Mouse (Mus musculus) olfactory bulb, adult 2 months (tissue): ENCODE measurements around the gene Psenen.

ENCODE experiments used
- CTCF ChIP-seq: fragments of 200-500 bp; IDR thresholded peaks from 2 replicates; pipeline ENCODE4 v1.5.1; 2012; ENCODE audit warnings: low read depth, mild to moderate bottlenecking, low read length, moderate library complexity; ENCODE audit not compliant: insufficient read depth
- POLR2A ChIP-seq: fragments of 200-500 bp; IDR thresholded peaks from 2 replicates; pipeline ENCODE4 v1.6.1; 2012; ENCODE audit warnings: mild to moderate bottlenecking, low read depth, low read length, moderate library complexity; ENCODE audit not compliant: insufficient read depth

GRCm38 (mm10) chr7:30572389-30572788 is 9.0 kb upstream of the Psenen start:
- TF ChIP-seq CTCF, result no peak
- TF ChIP-seq POLR2A, result no peak
